Mouse (Mus musculus) frontal cortex, adult 2 months (tissue): ENCODE measurements around the gene Sv2c. TPM values are rescaled to one million over a fixed set of nuclear protein-coding genes. Genes with fewer than 3 reads are reported as not detected.
A peak's percentile ranks its signal among the peaks of the same experiment; 100 is the strongest.
"Not testable (repeated sequence)": the region's sequence is repeated elsewhere in the genome, so short reads cannot be mapped to it uniquely, and the experiment has no call there.

Experiments used
- DNase-seq, 2 experiments: peaks; one replicate each; pipeline ENCODE4 v3.0.0; 2022; ENCODE audit warnings: low spot score in 1 of 2; ENCODE audit errors: extremely low spot score in 1 of 2
- polyA plus RNA-seq: library from polyadenylated mRNA; depleted of rRNA; stranded (reverse); fragments of >200 nt; gene quantifications from 2 replicates; pipeline ENCODE4 v1.2.3, GENCODE M21; 2012

Gene Sv2c
- polyA plus RNA-seq, 1 experiment = 13.9 TPM

DNA sequence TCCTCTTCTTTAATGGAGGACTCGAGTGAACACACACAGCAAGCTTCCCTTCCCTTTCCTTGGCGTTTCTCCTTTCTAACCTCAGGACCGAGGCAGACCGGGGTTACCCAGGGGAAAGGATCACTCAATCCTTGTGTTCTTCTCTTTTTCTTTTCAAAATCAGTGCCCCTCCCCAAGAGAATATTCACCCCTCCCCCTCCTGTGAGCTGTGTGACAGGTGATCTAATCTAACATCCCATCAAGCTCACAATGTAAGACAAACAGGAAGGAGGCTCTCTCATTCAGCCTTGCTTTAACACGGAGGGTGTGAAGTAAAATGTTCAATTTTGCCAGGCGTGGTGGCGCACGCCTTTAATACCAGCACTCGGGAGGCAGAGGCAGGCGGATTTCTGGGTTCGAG lies 158.3 kb downstream of the Sv2c start:
- no peak for DNase-seq

DNA sequence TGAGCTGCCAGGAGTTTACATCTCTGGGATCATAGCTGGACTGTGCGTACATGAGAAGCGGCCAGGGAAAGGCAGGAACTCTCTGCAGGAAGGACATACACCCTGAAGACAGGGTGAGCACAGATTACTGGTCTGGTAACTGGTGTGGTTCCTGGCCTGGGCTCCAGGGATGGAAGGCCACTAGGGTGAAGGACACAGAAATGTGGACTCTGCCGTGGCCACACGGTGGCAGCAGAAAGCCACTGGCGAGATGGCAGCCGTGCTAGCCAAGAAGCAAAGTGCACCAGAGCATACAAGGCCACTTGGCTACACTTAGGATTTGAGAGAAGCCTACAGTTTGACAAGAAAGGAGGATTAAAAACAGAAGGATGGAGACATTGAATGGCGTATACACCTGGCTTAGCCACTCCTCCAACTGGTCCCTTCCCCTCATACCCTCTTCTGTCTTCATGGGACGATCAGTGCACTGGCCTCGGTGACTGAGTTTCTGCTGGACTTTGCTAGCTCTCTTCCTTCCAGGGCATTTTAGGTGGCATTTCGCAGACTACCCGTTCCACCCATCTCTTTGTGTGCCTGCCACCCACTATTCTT lies 158.9 kb downstream of the Sv2c start:
- DNase-seq = peak in 1 of 2 experiments; percentile 79

GRCm38 (mm10) chr13:95968031-95968430 lies 164.3 kb downstream of the Sv2c start:
- not testable (repeated sequence) for DNase-seq

DNA sequence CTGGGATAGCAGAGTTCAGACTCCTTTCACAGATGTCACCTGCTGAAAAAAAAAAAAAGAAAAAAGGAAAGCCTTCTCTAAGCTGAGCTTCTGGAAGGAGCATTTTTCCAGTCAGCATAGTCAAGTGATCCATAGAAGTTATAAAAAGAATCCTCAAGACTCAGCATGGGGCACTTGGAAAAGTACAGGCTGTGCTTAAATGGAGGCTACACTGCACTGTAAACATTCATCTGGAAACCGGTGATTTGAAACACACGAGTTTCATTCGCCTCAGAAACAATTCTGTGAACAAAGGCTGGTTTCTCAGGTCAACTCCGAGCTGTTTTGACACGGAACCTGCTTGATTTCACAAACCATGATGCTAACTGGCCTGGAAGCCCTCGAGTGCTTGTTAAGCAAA lies 165.6 kb downstream of the Sv2c start:
- DNase-seq = peak in 1 of 2 experiments; percentile 52

GRCm38 (mm10) chr13:95965596-95965995 lies 166.8 kb downstream of the Sv2c start:
- no peak for DNase-seq

DNA sequence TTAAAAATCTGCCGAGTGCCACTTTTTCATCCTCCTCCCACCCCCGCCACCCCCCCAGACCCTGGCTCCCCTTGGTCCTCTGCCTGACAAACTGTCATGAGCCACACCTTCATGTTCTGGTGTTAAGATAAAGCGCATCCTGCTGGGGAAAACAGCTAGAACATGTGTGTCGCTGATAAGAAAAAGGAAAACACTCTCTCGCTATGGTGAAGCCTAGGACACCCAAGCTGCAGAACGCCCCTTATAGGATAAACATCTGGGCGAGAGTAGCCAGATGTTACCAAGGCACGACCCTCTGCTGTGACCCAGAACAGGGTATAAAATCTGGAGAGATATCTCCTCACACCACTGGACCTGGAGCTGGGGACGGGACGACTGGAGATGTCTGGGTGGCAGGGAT lies 167.2 kb downstream of the Sv2c start:
- DNase-seq = no peak

DNA sequence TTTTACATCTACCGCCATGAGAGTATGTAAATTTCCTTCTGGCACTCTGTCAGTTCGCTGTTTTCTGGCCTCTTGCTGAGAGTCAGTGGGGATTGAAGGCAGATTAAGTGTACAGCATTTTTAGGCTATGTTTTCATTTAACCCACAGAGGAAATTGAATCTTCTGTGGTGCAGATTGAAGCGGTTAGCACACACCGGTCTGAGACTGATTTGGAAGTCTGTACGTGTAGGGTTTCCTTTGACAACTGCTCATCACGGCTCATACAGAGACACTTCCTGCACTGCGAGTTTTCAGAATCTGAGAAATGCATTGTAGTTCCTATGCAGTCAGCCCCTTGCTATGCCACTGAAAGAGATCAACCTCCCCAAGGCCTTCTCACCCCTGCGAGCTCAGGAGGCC lies 168.2 kb downstream of the Sv2c start:
- DNase-seq = no peak

DNA sequence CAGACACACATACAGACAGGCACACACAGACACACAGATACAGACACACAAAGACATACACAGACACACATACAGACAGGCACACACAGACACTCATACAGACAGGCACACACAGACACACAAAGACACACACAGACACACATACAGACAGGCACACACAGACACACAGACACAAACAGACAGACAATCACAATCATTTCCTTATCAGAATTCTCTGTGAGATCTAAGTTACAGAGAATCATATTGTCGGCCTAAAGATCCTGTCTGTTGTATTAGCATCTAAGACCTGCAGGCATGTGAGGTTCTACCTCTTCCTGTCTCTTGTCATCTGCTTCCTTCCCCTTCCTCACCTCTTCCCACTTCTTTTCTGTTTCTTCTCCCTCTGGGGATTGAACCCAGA lies 168.7 kb downstream of the Sv2c start:
- no peak for DNase-seq

DNA sequence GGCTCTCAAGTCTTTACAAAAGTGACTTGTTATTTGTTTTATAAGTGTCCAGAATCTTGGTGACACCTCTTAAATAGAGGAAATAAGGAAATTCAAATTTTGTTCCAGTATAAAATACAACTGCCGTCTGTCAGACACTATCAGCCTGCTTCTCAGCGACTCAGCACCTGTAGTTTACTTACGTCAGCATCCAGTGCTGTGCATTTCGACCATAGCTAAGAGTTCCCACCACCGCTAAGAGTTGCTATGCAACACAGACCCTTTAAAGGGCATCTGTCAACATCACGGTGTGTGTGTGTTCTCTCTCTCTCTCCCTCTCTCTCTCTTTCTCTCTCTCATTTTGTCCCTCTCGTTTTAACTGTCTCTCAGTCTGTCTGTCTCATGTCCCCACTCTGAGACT lies 170.5 kb downstream of the Sv2c start:
- DNase-seq = no peak

DNA sequence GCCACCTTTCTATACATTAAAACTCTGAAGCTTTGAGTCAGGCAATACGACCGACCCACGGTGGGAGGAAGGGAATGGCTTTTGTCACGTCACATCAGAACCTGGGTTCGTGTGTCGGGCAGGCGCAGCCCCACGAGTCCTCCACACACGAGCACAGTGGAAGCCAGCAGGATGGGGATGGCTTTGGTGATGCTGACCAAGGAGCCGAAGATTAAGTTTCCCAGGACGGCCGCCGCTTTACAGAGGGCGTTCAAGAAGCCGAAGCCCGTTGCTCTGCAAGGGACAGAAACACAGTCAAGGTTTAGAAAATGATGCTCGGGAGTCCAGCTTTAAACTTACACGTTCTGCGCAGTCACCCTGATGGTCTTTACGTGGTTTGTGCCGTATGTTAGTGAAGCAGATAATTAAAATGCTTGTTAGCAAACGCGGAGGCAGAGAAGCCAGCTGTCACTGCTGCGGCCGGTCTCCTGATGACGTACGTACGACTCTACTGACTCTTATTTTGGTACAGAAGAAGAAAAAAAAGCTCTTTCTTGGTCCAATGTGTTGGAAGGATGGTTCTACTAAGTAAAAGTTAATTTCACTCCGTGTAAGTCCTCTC lies 171.1 kb downstream of the Sv2c start:
- peak; percentile 48 to 78 for DNase-seq

GRCm38 (mm10) chr13:95960477-95961185 lies 171.7 kb downstream of the Sv2c start:
- DNase-seq = no peak

DNA sequence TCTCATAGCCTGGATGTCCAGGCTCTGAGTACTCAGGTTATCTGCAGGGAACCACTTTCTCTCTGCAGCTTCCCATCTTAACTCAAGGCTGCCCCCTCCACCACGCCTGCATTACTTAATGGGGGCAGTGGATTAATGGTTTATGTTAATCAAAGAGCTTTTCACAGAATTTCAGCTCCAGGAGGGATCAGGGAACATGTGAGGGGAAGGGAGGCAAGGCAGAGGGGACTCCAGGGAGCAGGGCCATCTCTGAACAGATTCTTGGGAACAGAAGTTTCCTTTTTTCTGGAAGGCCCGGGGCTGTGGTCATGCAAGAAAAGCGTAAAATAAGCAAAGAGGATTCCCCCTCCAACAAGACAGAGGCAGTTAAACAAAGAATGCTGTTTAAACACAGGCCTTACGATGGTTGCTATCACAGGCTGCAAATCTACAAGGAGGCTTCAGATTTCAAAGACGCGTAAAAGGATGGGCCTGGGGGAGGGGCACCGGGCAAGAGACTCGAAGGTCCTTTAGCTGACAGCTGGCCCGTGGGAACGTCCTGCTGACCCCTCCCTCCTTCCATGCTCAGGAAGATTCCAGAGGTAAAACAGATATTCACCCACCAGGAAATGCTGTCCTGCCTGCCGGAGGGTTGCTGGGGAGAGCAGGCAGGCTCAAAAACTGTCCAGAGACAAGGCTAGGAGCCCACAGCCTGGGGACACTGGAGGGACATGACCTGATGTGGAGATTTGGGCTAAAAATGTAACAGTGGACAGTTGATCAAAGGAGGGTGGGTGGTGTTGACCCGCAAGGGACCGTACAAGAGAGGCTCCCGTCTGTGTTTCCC lies 172.5 kb downstream of the Sv2c start:
- DNase-seq = no peak

DNA sequence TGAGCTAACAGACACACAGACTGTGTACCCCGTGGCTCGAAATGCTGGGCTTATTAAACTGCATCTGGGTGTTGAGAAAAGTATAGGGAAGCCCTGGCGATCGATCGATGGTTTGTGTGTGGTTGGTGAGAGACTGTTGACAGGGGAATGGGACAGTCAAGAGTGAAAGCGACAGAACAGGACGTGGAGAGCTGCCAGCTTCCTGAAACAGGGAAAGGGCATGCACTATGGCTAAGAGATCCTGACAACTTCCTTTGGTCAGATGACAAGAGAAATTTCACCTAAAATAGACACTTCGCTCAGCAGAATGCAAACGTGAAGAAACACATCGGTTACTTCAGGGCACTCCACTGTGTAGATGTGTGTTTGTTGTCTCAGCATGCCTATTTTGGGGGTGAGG lies 175.2 kb downstream of the Sv2c start:
- no peak for DNase-seq

DNA sequence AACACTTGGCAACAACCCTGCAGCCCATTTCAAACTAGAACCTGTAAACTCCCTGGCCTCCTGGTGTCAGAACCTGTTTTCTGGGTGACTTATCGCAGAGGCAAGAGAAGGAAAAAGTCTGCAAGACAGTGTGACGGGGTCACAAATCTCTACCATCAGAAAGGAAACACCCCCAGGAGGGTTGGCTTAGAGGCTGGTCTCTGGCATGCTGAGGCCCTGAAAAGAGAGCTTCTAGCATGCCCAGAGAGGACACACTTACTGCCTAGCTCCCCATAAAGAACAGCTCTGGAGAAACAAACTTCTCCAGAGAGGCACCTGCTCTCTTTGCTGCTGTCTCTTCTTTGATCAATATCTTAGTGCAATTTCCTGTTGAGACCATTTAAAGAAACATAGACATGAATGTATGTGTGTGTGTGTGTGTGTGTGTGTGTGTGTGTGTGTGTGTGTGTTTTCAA lies 176.0 kb downstream of the Sv2c start:
- DNase-seq = no peak

- DNase-seq = no peak
Measured at GRCm38 (mm10) chr13:95955204-95955603, 177.2 kb downstream of the Sv2c start.

GRCm38 (mm10) chr13:95953636-95954035 lies 178.7 kb downstream of the Sv2c start:
- DNase-seq = no peak

DNA sequence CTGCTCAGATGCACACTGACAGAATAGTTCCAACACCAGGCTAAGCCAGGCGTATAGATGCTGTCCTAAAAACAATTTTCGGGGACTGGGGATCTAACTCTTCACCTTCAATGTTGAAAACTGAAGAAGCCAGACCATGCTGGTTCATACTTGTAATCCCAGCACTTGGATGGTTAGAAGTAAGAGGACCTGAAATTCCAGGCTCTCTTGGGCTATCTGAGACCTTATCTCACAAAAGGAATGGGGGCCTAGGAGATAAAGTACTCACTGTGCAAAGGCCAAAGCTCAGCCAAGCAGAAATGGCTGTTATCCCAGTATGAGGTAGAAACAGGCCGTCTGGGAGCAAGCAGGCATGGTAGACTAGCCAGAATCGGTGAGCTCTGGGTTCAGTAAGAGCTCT lies 180.1 kb downstream of the Sv2c start:
- DNase-seq = no peak

DNA sequence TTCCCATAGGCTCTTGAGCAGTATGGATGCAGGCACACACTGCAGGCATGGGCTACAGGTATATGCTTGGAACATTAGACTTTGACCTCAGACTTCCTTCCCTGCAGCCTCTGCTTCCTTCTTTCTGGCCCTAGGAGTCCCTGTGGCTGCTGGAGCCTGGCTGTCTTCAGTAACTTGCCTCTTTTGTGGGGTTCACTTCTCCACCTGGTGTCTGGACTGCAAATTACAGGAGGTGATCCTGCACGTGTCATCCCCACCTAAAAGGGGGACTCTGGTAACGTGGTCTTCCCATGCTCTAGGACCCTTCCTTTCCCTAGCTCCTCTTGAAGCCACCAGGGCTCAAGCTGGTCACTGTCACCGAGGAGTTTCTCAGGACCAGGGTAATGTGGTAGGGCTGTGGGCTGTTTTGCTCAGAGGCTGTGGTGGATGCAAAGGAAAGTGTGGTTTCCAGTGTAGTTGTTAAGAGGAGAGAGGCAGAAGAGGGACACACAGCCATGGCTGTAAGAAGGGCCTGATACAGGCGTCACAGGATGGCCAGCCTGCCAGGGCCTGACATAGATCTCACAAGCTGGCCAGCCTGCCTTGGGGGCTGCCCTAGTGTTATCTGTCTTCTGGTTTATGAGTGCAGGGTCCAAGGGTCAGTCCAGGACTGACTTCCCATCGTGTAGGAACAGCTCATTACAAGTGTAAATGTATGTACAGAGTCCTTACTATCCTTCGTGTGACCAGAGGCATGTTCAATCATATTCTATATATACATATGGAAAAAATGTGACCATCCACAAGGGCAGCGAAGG lies 181.1 kb downstream of the Sv2c start:
- peak in 1 of 2 experiments; percentile 61 for DNase-seq

- no peak for DNase-seq
Measured at GRCm38 (mm10) chr13:95950434-95951091, 181.8 kb downstream of the Sv2c start.

DNA sequence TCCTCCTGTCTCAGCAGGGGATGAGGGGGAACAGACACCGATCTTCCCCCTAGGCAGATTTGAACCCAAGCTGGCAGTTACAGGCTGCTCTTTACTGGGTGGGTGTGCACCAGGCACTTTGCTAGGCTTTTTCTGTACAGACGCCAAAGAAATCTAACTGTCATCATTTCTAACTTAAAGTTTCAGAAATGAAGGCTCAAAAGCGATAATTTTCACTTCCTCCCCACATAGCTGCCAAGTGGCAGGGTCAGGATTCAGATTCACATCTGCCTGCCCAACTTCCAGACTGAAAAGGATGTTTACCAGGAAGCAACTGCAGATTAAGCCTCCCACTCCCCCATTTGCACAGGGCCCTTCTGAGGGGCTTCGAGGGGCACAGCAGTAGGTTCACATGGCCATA lies 183.0 kb downstream of the Sv2c start:
- no peak for DNase-seq
